Mouse (Mus musculus) kidney, adult 8-10 months (tissue): ENCODE data around the gene Tns3.

ENCODE experiments used
- DNase-seq, 2 experiments: peaks; one replicate each; pipeline ENCODE4 v3.0.0; 2022

Tns3 gene

GRCm38 (mm10) chr11:8679221-8679620 is 14.9 kb upstream of the Tns3 start:
- DNase-seq, result no peak

GRCm38 (mm10) chr11:8678260-8678995 is 14.1 kb upstream of the Tns3 start:
- no peak for DNase-seq

- DNase-seq, result no peak
Observed at GRCm38 (mm10) chr11:8675701-8676474, 11.6 kb upstream of the Tns3 start.

- no peak for DNase-seq
Observed at GRCm38 (mm10) chr11:8674549-8675149, 10.3 kb upstream of the Tns3 start.

GRCm38 (mm10) chr11:8671698-8672097 is 7.4 kb upstream of the Tns3 start:
- DNase-seq, result no peak

GRCm38 (mm10) chr11:8669138-8669537 is 4.8 kb upstream of the Tns3 start:
- no peak for DNase-seq

GRCm38 (mm10) chr11:8664797-8665196 is 462 bp upstream of the Tns3 start:
- no peak for DNase-seq

- peak; percentile 82 to 86 for DNase-seq
Observed at GRCm38 (mm10) chr11:8663444-8664392, 617 bp downstream of the Tns3 start.

GRCm38 (mm10) chr11:8662706-8663429 is 1.5 kb downstream of the Tns3 start:
- DNase-seq, result no peak

GRCm38 (mm10) chr11:8660951-8661350 is 3.4 kb downstream of the Tns3 start:
- DNase-seq, result no peak

- DNase-seq, result no peak
Observed at GRCm38 (mm10) chr11:8659851-8660250, 4.5 kb downstream of the Tns3 start.

- peak in 1 of 2 experiments; percentile 59 for DNase-seq
Observed at GRCm38 (mm10) chr11:8659061-8659460, 5.3 kb downstream of the Tns3 start.

- DNase-seq, result no peak
Observed at GRCm38 (mm10) chr11:8657493-8657892, 6.8 kb downstream of the Tns3 start.

GRCm38 (mm10) chr11:8656448-8657393 is 7.6 kb downstream of the Tns3 start:
- DNase-seq, result peak in 1 of 2 experiments; percentile 59

- DNase-seq, result peak; percentile 81 to 85
Observed at GRCm38 (mm10) chr11:8653800-8654295, 10.5 kb downstream of the Tns3 start.

GRCm38 (mm10) chr11:8652792-8653645 is 11.3 kb downstream of the Tns3 start:
- no peak for DNase-seq

- DNase-seq, result no peak
Observed at GRCm38 (mm10) chr11:8652116-8652714, 12.1 kb downstream of the Tns3 start.

GRCm38 (mm10) chr11:8651448-8652035 is 12.8 kb downstream of the Tns3 start:
- DNase-seq, result no peak

GRCm38 (mm10) chr11:8645609-8646008 is 18.7 kb downstream of the Tns3 start:
- no peak for DNase-seq
